Mouse (Mus musculus) macrophage (primary cell): ENCODE measurements around the gene Spesp1. TPM values are rescaled to one million over a fixed set of nuclear protein-coding genes. Genes with fewer than 3 reads are reported as not detected.

ENCODE experiments used
- H3K27ac ChIP-seq: fragments of 350-480 bp; formaldehyde crosslinking; 2 replicates; pipeline ENCODE4 v1.9.0; 2021
- H3K36me3 ChIP-seq: fragments of 350-480 bp; formaldehyde crosslinking; 2 replicates; pipeline ENCODE4 v1.9.0; 2021; ENCODE audit errors: inconsistent target
- H3K4me3 ChIP-seq: fragments of 350-480 bp; formaldehyde crosslinking; 2 replicates; pipeline ENCODE4 v1.9.0; 2021; ENCODE audit errors: inconsistent target
- H3K79me2 ChIP-seq: fragments of 350-480 bp; formaldehyde crosslinking; 2 replicates; pipeline ENCODE4 v1.9.0; 2021; ENCODE audit errors: inconsistent target
- WGBS: methylation state at CpG from one replicate; pipeline ENCODE4 v1.1.7; 2026; ENCODE audit warnings: inconsistent platforms; ENCODE audit not compliant: missing documents; 5-methylcytosine and 5-hydroxymethylcytosine counted together
- polyA plus RNA-seq: library from polyadenylated mRNA; stranded (reverse); fragments of 250-400 nt; gene quantifications from 3 replicates; pipeline ENCODE4 v1.2.4, GENCODE M21; 2018; ENCODE audit warnings: inconsistent platforms
- total RNA-seq, 78 experiments: library from RNA; depleted of rRNA; stranded (reverse); fragments of 250-400 nt; gene quantifications; 1 replicate in 9 of 78; 2 replicates in 24 of 78; 3 replicates in 43 of 78; 4 replicates in 2 of 78; pipeline ENCODE4 v1.2.4; 2018; ENCODE audit warnings: inconsistent platforms in 56 of 78

Gene Spesp1
- not detected for total RNA-seq (2018; cell fraction: chromatin; rRNA removed)
- not detected for total RNA-seq (2018; cell fraction: cytosol; rRNA removed)
- not detected for total RNA-seq (2018; cell fraction: nucleus; rRNA removed)
- not detected in 3 replicates for polyA plus RNA-seq

DNA sequence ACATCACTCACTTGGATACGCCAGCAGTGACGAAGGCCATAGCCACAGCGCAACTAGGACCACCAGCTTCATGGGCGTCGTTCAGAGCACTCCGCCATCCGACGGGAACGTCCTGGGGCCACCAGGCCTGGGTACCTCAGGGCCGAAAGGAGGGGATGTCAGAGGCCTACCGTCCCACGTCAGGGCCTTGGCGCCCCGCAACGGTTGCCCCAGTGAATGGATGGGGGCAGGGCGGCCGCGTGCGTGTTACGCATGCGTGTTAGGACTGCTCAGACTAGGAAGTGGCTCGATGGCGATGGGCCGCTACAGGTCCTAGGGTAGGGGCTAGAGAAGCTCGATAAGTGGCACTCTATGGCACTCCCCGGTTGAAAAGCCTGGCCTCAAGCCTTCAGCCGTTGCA is at the start of gene Spesp1:
TSS of gene Spesp1 (minus strand) at position 218 of the 400 bp plus-strand sequence.
- WGBS, result 93% methylated on average over 26 of the region's 27 CpGs
- Histone ChIP-seq H3K4me3 (no peak within 1 kb of the TSS), H3K79me2 (no peaks in the 10 kb centered on the region), H3K36me3 (no peaks in the 10 kb centered on the region), H3K27ac (no peak within 1 kb of the TSS)

DNA sequence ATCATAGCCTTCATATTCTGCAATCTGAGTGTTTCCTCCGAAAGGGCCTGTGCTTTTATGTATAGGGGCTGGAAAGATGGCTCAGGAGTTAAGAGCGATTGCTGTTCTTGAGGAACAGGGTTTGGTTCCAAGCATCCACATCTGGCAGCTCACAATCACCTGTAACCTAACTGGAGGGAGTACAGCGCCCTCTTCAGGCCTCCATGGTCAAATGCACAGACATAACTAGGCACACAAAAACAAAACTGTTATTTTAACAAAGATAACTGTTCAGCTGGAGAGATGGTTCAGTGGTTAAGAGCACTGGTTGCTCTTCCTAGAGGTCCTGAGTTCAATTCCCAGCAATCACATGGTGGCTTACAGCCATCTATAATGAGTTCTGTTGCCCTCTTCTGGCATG is 44.0 kb upstream of the Spesp1 start:
- Histone ChIP-seq H3K27ac (no peak overlapping the region), H3K36me3 (no peaks in the 10 kb centered on the region), H3K4me3 (no peak overlapping the region), H3K79me2 (no peaks in the 10 kb centered on the region)
- 81% methylated on average over 3 of the region's 3 CpGs for WGBS

DNA sequence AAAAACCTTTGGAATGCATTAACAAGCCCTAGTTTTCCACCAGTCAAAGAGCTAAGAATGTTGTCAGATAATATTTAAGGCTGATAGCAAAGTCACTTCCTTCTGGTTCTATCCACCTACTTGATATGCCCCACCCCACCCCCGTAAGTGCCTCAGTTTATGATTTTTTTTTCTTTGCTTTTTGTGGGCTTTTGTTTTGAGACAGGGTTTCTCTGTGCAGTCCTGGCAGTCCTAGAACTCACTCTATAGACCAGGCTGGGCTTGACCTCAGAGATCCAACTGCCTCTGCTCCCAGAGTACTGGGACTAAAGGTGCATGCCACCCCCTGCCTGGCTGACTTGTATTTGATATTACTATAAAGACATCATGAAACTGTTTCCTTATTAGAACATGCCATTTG is 41.8 kb upstream of the Spesp1 start:
- Histone ChIP-seq H3K27ac (no peak overlapping the region), H3K36me3 (no peaks in the 10 kb centered on the region), H3K4me3 (no peak overlapping the region), H3K79me2 (no peaks in the 10 kb centered on the region)
- 75% methylated on average over 1 of the region's 1 CpGs for WGBS

DNA sequence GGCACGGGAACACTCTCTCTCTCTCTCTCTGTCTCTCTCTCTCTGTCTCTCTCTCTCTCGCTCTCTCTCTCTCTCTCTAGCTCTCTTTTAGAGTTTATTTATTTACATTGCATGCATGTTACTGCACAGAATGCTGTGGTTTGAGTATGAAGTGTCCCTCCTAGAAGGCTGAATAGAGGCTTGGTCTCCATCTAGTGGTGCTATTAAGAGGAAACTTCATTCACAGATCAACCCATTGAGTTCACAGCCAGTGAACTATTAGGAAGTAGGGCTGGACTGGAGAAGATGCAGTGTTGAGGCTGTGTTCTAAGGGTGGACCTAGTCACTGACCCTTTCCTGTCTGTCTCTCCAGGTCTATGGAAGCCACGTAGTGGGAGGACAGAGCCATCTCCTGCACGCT is 36.7 kb upstream of the Spesp1 start:
- H3K4me3 ChIP-seq, result no peak overlapping the region
- H3K79me2 ChIP-seq, result no peaks in the 10 kb centered on the region
- H3K27ac ChIP-seq, result no peak overlapping the region
- 83% methylated on average over 4 of the region's 4 CpGs for WGBS
- no peaks in the 10 kb centered on the region for H3K36me3 ChIP-seq

DNA sequence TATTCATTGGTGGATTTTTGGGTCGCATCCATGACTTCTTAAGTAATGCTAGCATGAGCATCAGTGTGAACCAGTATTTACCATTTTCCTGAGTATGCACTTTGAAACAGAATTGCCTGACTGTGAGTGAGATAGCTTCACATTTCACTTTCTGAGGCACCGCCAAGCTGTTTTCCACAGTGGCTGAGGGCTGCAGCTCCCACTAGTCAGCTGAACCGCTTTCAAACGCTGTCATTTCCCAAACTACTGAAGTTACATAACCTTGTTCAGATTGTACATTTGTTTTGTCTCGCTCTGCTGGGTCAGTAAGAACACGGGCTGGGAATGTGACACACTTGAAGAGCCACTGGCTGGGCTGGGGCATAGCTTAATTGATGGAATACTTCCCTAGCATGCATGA is 33.5 kb upstream of the Spesp1 start:
- H3K36me3 ChIP-seq, result no peaks in the 10 kb centered on the region
- no peaks in the 10 kb centered on the region for H3K79me2 ChIP-seq
- H3K4me3 ChIP-seq, result no peak overlapping the region
- H3K27ac ChIP-seq, result no peak overlapping the region
- WGBS, result 92% methylated on average over 6 of the region's 6 CpGs

DNA sequence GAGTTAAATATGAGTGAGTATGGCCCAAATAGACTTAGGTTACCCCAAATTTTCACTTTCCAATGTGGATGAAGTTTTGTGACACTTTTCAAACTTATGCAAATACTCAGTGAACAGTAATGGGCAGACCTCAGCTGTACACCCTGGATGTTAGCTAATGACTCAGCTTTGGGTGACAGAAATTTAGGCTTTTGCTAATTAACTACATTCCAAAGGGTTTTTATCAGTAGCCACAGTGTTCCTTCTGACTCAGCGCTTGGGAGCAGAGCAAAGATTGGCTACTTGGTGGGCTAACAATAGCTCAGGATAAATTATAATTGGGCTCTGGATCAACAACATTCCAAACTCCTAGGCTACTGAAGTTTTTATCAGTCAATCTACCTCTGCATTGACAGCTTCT is 14.9 kb upstream of the Spesp1 start:
- no peaks in the 10 kb centered on the region for H3K79me2 ChIP-seq
- no peak overlapping the region for H3K4me3 ChIP-seq
- H3K36me3 ChIP-seq, result no peaks in the 10 kb centered on the region
- no peak overlapping the region for H3K27ac ChIP-seq
- WGBS, result 100% methylated on average over 1 of the region's 1 CpGs

DNA sequence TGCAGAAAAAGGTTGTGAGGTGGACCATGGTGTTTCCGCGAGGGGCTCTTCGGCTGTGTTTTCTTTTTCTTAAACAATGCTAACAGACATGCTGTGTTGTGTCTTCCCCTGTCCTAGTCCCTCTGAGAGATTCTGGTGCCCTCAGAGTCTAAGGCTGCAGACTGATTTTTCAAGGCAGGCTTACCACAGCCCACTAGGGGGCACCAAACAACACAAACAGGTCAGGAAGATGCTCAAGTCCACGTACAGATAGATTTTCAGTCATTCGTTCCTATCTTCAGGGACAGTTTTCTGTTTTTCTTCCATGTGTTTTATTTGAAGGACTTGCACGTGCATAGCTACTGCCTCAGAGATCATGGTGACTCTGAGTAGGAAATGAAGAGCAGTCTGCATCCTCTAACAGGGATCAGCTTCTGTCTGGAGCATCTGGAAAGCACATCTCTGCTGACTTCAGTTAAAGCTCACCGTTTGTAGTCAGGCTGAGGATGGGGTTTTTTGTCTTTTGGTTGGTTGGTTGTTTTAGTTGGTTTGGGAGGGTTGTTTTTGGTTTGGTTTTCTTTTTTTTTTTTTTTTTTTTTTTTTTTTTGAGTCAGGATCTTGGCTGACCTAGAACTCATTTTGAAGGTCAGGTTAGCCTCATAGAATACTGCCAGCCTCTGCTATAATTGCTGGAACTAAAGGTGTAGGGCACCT is 13.1 kb upstream of the Spesp1 start:
- WGBS, result 31% methylated on average over 7 of the region's 7 CpGs
- H3K4me3 ChIP-seq, result no peak overlapping the region
- H3K36me3 ChIP-seq, result no peaks in the 10 kb centered on the region
- H3K79me2 ChIP-seq, result no peaks in the 10 kb centered on the region
- no peak overlapping the region for H3K27ac ChIP-seq

DNA sequence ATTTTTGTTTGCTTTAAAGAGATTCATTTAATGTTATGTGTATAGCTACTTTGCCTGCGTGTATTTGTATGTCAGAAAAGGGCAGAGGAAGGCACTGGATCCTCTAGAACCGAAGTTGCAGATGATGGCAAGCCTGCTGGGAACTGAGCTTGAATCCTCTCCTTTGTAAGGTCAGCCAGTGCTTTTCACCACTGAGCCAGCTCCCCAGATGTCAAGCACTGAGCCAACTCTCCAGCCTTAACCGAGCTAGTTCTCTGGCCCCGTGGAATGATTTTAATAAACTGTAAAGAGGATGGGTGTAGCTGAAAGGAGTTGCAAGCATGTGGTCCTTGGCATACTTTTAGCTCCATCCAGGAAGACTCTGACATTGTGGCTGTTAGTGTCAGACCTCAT is 5.6 kb upstream of the Spesp1 start:
- Histone ChIP-seq H3K4me3 (no peak overlapping the region), H3K27ac (no peak overlapping the region), H3K79me2 (no peaks in the 10 kb centered on the region), H3K36me3 (no peaks in the 10 kb centered on the region)
- 87% methylated on average over 4 of the region's 4 CpGs for WGBS

DNA sequence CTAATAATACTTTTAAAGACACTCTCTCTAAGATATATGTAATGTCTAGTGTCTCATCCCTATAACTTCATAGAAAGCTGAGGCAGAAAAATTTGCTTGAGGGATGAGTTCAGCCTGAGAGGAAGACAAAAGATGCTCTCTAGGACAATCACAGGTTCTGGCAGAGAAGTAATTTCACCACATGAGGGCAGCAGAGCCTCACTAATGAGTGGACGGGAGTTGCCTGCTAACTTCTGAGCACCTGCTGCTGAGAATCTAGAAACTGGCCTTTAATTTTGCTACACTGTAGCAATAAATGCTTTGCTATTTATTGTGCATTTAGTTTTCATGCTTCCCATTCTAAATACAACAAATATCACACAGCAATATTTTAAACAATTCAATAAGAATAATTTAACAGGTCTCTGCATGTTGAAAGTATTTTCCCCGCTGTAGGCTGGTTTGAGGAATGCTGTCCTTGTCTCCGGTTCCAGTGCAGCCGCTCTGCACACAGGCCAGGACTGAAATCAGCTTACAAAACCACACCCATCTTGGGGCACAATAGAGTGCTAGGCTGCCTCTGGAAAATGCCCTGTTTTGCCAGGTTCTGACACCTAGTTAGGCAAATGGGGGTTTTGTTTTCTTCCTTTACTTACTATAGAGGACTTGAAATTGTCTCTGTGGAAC is 5.1 kb upstream of the Spesp1 start:
- 66% methylated on average over 4 of the region's 4 CpGs for WGBS
- H3K4me3 ChIP-seq, result no peak overlapping the region
- H3K79me2 ChIP-seq, result no peaks in the 10 kb centered on the region
- no peaks in the 10 kb centered on the region for H3K36me3 ChIP-seq
- H3K27ac ChIP-seq, result no peak overlapping the region

DNA sequence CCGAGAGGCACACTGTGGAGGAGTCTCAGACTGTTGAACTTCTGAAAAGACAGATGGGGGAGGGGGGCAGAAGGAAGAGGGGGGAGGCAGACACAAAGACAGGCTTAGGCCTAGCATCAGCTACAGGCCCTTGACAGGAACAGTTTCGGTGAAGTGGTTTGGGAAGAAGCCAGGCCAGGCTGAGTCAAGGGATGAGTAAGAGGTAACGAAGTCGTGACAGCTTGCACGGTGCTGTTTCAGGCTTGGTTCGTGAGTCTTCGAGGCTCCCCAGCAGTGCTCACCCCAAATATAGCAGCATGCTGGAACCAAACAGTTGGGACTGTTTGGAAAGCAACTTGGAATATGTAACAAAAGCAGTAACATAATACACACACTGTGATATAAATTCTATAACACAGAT is 2.3 kb upstream of the Spesp1 start:
- 15% methylated on average over 7 of the region's 7 CpGs for WGBS
- Histone ChIP-seq H3K27ac (no peak overlapping the region), H3K79me2 (no peaks in the 10 kb centered on the region), H3K4me3 (no peak overlapping the region), H3K36me3 (no peaks in the 10 kb centered on the region)

DNA sequence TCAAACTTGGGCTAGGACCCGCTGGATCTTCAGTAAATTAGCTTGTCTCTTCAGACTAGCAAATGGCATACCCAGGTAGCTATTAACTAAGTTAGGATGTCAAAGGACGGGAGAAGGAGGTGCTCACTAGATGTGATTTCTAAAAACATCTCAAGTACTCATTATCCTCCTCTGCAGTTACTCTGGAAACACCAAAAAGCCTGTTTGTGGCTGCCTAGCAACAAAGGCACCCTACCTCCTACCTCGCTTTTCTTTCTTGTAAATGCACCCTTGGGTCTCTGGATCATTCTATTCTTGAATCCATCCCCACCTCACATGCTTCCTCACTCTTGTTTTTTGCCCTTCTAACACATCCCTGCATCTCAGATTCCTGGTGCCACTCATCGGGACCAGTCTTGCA is 5.1 kb downstream of the Spesp1 start:
- H3K36me3 ChIP-seq, result no peaks in the 10 kb centered on the region
- no peak overlapping the region for H3K27ac ChIP-seq
- H3K79me2 ChIP-seq, result no peaks in the 10 kb centered on the region
- H3K4me3 ChIP-seq, result no peak overlapping the region
- 90% methylated on average over 4 of the region's 4 CpGs for WGBS

DNA sequence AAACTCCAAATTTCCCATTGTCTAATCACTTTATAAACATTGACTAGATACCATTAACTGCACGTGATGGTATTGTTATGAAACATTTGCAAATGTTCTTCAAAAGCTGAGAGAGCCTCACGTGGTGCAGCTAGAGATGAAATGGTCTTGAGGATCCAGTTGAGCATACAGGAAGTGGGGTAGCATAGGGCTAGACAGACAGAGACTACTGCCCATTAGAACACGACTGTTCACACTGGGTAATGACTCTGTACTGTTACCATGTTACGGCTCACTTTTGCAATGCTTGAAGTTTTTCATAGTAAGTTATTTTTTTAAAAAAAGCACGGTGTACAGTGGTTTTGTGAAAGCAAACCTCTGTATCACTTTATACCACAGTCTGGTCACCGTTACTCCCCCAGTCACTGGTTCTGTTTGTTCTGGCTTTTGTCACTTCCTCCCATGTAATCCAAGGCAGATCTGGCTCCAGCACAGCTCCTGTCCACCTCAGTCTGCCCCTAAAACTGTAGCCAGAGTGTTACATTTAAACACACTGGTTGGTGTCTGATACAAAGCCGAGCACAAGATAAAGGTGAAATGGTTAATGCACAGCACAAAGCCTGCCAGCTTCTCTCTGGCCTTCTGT is 11.1 kb downstream of the Spesp1 start:
- no peak overlapping the region for H3K27ac ChIP-seq
- H3K79me2 ChIP-seq, result no peaks in the 10 kb centered on the region
- H3K36me3 ChIP-seq, result no peaks in the 10 kb centered on the region
- WGBS, result 11% methylated on average over 7 of the region's 7 CpGs
- no peak overlapping the region for H3K4me3 ChIP-seq

DNA sequence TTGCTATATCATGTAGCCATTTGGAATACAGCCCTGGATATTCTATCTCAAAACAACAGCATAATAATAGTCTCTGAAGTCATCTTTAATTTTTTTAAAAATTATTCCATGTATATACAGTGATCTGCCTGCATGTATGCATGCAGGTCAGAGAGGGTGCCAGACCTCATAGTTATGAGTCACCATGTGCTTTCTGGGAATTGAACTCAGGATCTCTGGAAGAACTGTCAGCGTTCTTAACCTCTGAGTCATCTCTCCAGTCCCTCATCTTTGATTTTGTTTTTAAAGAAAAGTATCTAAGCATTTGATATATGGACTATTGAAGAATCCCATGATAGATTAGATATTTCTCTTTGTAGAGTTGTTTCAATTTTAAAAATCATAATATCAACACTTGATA is 12.8 kb downstream of the Spesp1 start:
- Histone ChIP-seq H3K36me3 (no peaks in the 10 kb centered on the region), H3K79me2 (no peaks in the 10 kb centered on the region), H3K4me3 (no peak overlapping the region), H3K27ac (no peak overlapping the region)
- WGBS, result 89% methylated on average over 1 of the region's 1 CpGs

DNA sequence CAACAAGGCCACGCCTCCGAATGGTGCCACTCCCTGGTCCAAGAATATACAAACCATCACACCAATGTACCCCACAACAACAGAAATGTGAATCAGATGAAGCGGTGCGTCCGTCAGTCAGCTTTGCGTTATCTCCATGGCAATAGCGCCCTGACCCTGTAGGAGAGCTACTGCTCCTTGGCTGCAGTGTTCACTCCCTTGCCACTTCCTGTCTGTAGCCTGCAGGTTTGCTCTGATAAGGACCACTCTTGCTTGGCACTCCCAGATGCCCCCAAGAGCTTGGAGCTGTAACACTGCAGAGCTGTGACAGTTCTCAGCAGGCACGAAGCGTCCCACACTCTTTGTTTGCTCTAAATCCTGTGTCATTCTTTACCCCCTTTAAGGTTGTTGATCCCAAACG is 16.7 kb downstream of the Spesp1 start:
- WGBS, result 21% methylated on average over 10 of the region's 10 CpGs
- Histone ChIP-seq H3K36me3 (no peaks in the 10 kb centered on the region), H3K79me2 (no peaks in the 10 kb centered on the region), H3K4me3 (no peak overlapping the region), H3K27ac (no peak overlapping the region)

DNA sequence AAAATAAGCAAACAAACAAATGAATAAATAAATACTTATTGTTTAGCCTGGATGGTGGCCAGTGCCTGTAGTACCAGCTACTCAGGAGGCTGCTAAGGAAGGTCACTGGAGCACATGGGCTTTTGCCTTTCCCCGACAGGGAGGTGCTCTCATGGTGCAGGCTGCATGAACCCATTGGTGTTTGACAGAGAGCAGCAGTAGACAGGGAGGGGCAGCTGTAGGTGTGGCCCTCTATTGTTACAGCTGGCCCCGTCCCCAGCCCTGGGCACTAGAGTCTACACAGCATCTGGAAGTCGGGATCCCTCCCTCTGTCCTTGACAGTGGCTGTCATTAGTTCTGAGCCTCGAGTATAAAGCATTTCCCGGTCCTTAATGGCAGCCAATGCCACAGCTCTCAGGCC is 18.4 kb downstream of the Spesp1 start:
- Histone ChIP-seq H3K4me3 (no peak overlapping the region), H3K27ac (no peak overlapping the region), H3K36me3 (no peaks in the 10 kb centered on the region), H3K79me2 (no peaks in the 10 kb centered on the region)
- WGBS, result 87% methylated on average over 4 of the region's 5 CpGs
